Mouse (Mus musculus): Measurements from ENCODE around the gene Birc2. TPM values are rescaled to one million over a fixed set of nuclear protein-coding genes. Genes with fewer than 3 reads are reported as not detected.

Gene Birc2
- polyA plus RNA-seq, 1 experiment from 2014 or later: 13.8 TPM

DNA sequence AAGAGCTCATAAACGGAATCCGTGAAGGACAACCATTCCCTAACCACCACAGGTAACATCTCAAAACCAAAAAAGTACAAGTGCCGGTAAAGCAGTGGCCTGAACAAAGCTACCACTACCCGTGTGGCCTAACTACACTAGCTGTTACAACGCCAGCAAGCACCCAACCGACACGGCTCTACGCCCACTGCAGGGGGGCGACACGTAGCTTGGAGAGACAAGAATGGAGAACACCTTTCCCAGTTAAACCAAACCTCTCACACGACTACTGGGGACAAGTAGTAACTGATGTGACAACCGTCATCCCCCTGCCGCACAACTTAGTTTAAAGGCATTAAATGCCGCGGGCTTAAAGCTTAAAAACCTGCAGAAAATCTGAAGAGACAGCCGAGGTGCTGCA lies 533 bp downstream of the Birc2 start:
- Histone ChIP-seq H3K36me3 (replicated peaks; ENCODE audit: insufficient read depth, low read length) (peaks cover 14% of the 10 kb centered on the region), H3K4me1 (ENCODE audit: insufficient read depth) (peaks cover 15% of the 10 kb centered on the region)
- WGBS (ENCODE audit: insufficient replicate concordance): under 1% methylated on average over 16 of the region's 16 CpGs

DNA sequence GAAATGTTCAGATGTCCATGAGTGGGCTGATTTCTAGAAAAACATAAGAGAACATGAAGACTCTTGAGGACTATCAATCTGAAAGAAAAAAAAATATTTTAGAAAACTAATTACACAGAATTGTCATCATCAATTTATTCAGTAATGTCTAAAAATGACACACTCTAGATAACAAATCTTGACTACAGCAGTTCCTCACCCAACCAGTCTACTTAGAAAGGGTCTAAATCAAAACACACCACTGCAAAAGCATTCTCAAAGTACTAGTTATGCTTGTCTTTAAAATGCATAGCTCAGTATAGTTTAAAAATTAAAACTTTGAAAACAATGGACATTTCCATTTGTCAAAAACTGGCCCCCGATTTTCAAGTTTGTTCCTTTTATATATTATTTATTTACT lies 1.6 kb downstream of the Birc2 start:
- peaks cover 15% of the 10 kb centered on the region for H3K4me1 ChIP-seq (ENCODE audit: insufficient read depth)
- no peaks in the 10 kb centered on the region for H3K9me3 ChIP-seq (ENCODE audit: low read length)
- TF ChIP-seq EP300 (IDR thresholded peaks at IDR 0.05; ENCODE audit: low read depth) (no peak), CTCF (IDR thresholded peaks at IDR 0.05; ENCODE audit: low read depth) (no peak)
- no peak overlapping the region for H3K9ac ChIP-seq (replicated peaks)
- DNase-seq: no peak
- 71% methylated on average over 1 of the region's 1 CpGs for WGBS (ENCODE audit: insufficient replicate concordance)
- no peaks in the 10 kb centered on the region for H3K27me3 ChIP-seq (ENCODE audit: insufficient read depth, low read length)
- peaks cover 14% of the 10 kb centered on the region for H3K36me3 ChIP-seq (replicated peaks; ENCODE audit: insufficient read depth, low read length)
- no peak overlapping the region for H3K4me3 ChIP-seq (ENCODE audit: low read depth, low read length)
- no peak for ATAC-seq
- H3K27ac ChIP-seq (ENCODE audit: low read depth): no peak overlapping the region
- H3K4me2 ChIP-seq (ENCODE audit: low read depth, low read length): peak overlapping the region; percentile 73

More for the DNA sequence above, 533 bp downstream of the Birc2 start:
- Histone ChIP-seq H3K4me2 (ENCODE audit: low read depth, low read length) (peak overlapping the region; percentile 73), H3K9me3 (ENCODE audit: low read length) (no peaks in the 10 kb centered on the region), H3K9ac (replicated peaks) (peak overlapping the region; percentile 87), H3K4me3 (ENCODE audit: low read depth, low read length) (peak overlapping the region; percentile 70), H3K27me3 (ENCODE audit: insufficient read depth, low read length) (no peaks in the 10 kb centered on the region), H3K27ac (ENCODE audit: low read depth) (peak overlapping the region; percentile 98)
- TF ChIP-seq EP300 (IDR thresholded peaks at IDR 0.05; ENCODE audit: low read depth): no peak
- TF ChIP-seq CTCF (IDR thresholded peaks at IDR 0.05; ENCODE audit: low read depth): 0 out of 2 replicates have a peak, but pooled peaks have one; percentile 3
- peak; percentile 22 for ATAC-seq
- peak; percentile 63 for DNase-seq

DNA sequence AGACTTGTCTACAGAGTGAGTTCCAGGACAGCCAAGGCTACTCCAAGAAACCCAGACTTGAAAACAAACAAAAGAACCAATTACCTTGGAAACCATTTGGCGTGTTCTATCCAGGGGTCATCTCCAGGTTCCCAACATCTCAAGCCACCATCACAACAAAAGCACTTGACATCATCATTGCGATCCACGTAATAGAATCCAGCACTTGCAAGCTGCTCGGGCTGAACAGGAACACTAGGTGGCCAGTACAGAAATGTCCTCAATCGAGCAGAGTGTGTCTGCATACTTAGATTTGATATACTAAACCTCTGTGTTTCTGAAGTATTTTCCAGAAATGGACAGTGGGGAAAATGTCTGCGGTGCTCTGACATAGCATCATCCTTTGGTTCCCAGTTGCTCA lies 3.4 kb downstream of the Birc2 start:
- 83% methylated on average over 6 of the region's 6 CpGs for WGBS (ENCODE audit: insufficient replicate concordance)
- Histone ChIP-seq H3K4me2 (ENCODE audit: low read depth, low read length) (0 out of 2 replicates have a peak overlapping the region, but pooled peaks have one; percentile 30), H3K4me1 (ENCODE audit: insufficient read depth) (peaks cover 25% of the 10 kb centered on the region), H3K4me3 (ENCODE audit: low read depth, low read length) (no peak overlapping the region), H3K27ac (ENCODE audit: low read depth) (no peak overlapping the region), H3K36me3 (replicated peaks; ENCODE audit: insufficient read depth, low read length) (peaks cover 14% of the 10 kb centered on the region), H3K9me3 (ENCODE audit: low read length) (no peaks in the 10 kb centered on the region), H3K9ac (replicated peaks) (no peak overlapping the region), H3K27me3 (ENCODE audit: insufficient read depth, low read length) (no peaks in the 10 kb centered on the region)
- ATAC-seq: no peak
- TF ChIP-seq CTCF (IDR thresholded peaks at IDR 0.05; ENCODE audit: low read depth) (no peak), EP300 (IDR thresholded peaks at IDR 0.05; ENCODE audit: low read depth) (no peak)
- DNase-seq: no peak

DNA sequence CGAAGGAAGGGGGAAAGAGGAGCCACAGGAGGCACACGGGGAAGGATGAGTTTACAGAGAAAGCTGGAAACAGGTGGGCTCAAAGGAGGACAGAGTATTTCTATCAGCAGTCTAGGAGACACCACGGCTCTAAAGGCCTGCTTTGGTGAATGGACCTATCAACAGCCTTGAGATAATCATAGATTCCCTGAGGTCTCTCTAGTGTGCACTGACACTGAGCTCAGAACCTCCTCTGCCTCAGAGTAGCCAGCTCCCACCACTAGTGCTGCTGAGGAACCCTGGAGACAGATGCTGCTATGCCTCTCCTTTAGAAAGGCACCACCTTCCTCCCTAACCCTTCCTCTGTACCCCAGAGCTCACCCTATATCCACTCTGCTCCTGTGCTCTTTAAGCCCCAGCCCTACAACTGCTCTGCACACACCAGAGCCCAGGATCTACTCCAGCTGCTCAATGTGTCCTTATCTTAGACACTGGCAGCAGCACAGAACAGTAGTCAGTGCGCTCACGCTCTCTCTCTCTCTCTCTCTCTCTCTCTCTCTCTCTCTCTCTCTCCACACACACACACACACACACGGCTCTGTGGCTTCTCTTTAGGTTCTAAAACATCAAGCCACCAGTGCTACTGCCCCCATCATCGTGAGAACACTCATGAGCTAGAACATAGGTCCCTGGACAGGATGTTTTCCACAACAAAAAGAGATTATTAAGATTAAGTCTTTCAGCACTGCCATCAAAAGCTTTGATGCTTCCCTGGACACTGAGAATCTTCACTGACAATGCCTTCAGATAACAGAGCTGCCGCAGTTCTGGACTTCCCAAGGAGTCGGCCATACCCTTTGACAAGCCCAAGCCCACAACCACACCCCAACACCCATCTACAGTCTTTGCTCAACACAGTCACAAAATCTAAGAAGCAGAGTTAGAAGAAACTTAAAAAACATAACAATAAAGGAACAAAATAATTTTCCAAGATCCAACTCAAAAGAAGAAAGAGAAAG lies 7.0 kb downstream of the Birc2 start:
- ATAC-seq (peak; percentile 93), DNase-seq (no peak)
- H3K27me3 ChIP-seq (ENCODE audit: insufficient read depth, low read length): no peaks in the 10 kb centered on the region
- H3K36me3 ChIP-seq (replicated peaks; ENCODE audit: insufficient read depth, low read length): peaks cover 15% of the 10 kb centered on the region
- 49% methylated on average over 8 of the region's 9 CpGs for WGBS (ENCODE audit: insufficient replicate concordance)
- H3K9ac ChIP-seq (replicated peaks): peak overlapping the region; percentile 39; the same call in 1 of the 2 replicates
- H3K4me2 ChIP-seq (ENCODE audit: low read depth, low read length): peak overlapping the region; percentile 62
- TF ChIP-seq EP300 (IDR thresholded peaks at IDR 0.05; ENCODE audit: low read depth): no peak
- H3K9me3 ChIP-seq (ENCODE audit: low read length): no peaks in the 10 kb centered on the region
- H3K4me3 ChIP-seq (ENCODE audit: low read depth, low read length): peak overlapping the region; percentile 11; the same call in 1 of the 2 replicates
- H3K27ac ChIP-seq (ENCODE audit: low read depth): peak overlapping the region; percentile 57
- H3K4me1 ChIP-seq (ENCODE audit: insufficient read depth): peaks cover 28% of the 10 kb centered on the region

DNA sequence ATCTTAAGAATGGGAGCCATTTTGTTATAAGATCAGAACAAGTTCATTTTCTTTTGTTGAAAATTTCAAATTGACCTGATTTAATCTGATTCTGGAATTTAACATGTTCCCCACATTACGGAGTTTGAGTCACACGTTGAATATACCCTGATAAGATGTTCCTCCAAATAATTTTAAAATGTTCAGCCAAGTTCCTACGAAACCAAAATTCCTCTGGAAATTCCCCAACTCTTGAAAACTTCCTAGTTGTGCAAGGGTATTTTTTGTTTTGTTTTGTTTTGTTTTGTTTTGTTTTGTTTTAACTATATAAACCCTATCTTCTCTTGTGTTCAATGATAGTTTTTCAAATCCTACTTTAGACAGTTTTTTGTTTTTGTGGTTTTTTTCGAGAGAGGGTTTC lies 8.2 kb downstream of the Birc2 start:
- no peak overlapping the region for H3K9ac ChIP-seq (replicated peaks)
- H3K27me3 ChIP-seq (ENCODE audit: insufficient read depth, low read length): no peaks in the 10 kb centered on the region
- no peak for ATAC-seq
- no peaks in the 10 kb centered on the region for H3K9me3 ChIP-seq (ENCODE audit: low read length)
- no peak overlapping the region for H3K4me3 ChIP-seq (ENCODE audit: low read depth, low read length)
- peaks cover 9% of the 10 kb centered on the region for H3K36me3 ChIP-seq (replicated peaks; ENCODE audit: insufficient read depth, low read length)
- H3K27ac ChIP-seq (ENCODE audit: low read depth): no peak overlapping the region; the same call in 1 of the 2 replicates
- 73% methylated on average over 4 of the region's 4 CpGs for WGBS (ENCODE audit: insufficient replicate concordance)
- H3K4me1 ChIP-seq (ENCODE audit: insufficient read depth): peaks cover 28% of the 10 kb centered on the region
- DNase-seq: no peak
- TF ChIP-seq EP300 (IDR thresholded peaks at IDR 0.05; ENCODE audit: low read depth) (no peak), CTCF (IDR thresholded peaks at IDR 0.05; ENCODE audit: low read depth) (no peak)
- no peak overlapping the region for H3K4me2 ChIP-seq (ENCODE audit: low read depth, low read length)

DNA sequence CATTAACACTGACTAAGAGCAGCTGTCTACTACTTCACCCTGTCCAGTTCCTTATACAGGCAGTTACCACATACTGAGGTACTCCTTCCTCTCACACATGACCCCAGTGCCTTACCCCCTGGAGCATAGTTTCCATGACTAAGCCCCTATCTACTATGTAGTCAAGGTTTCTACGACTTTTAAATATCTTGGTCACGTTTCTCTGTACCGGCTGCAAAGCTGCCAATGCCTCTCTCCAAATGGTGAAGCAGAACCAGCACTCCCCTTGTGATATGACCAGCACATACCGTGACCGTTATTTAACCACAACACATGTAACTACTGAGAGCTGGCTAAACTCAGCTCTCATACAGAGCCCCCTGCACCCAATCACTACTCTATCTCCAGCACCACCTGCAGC lies 11.9 kb downstream of the Birc2 start:
- H3K9ac ChIP-seq (replicated peaks): no peak overlapping the region
- H3K36me3 ChIP-seq (replicated peaks; ENCODE audit: insufficient read depth, low read length): peaks cover 22% of the 10 kb centered on the region
- peak; percentile 26; the same call in 1 of the 2 replicates for ATAC-seq
- DNase-seq: no peak
- 72% methylated on average over 5 of the region's 5 CpGs for WGBS (ENCODE audit: insufficient replicate concordance)
- H3K9me3 ChIP-seq (ENCODE audit: low read length): no peaks in the 10 kb centered on the region
- H3K4me1 ChIP-seq (ENCODE audit: insufficient read depth): peaks cover 14% of the 10 kb centered on the region
- H3K4me2 ChIP-seq (ENCODE audit: low read depth, low read length): no peak overlapping the region
- no peak overlapping the region for H3K4me3 ChIP-seq (ENCODE audit: low read depth, low read length)
- TF ChIP-seq CTCF (IDR thresholded peaks at IDR 0.05; ENCODE audit: low read depth) (no peak), EP300 (IDR thresholded peaks at IDR 0.05; ENCODE audit: low read depth) (no peak)
- H3K27ac ChIP-seq (ENCODE audit: low read depth): no peak overlapping the region
- no peaks in the 10 kb centered on the region for H3K27me3 ChIP-seq (ENCODE audit: insufficient read depth, low read length)

Measured in liver, postnatal 0 days (tissue).